Mouse (Mus musculus): ENCODE measurements around the gene Zfp592.

The Zfp592 gene

GRCm38 (mm10) chr7:80993834-80994662 is 567 bp downstream of the Zfp592 start:
- DNase-seq (ENCODE audit: low spot score) = peak; percentile 78

GRCm38 (mm10) chr7:80994663-80995005 is 1.2 kb downstream of the Zfp592 start:
- no peak for DNase-seq (ENCODE audit: low spot score)

GRCm38 (mm10) chr7:80995266-80996146 is 2.0 kb downstream of the Zfp592 start:
- DNase-seq (ENCODE audit: low spot score) = no peak

- no peak for DNase-seq (ENCODE audit: low spot score)
Measured at GRCm38 (mm10) chr7:80997776-80998175, 4.3 kb downstream of the Zfp592 start.

GRCm38 (mm10) chr7:80999536-80999935 is 6.1 kb downstream of the Zfp592 start:
- DNase-seq (ENCODE audit: low spot score) = no peak

- DNase-seq (ENCODE audit: low spot score) = no peak
Measured at GRCm38 (mm10) chr7:81001844-81002243, 8.4 kb downstream of the Zfp592 start.

GRCm38 (mm10) chr7:81004556-81005079 is 11.1 kb downstream of the Zfp592 start:
- DNase-seq (ENCODE audit: low spot score) = no peak

GRCm38 (mm10) chr7:81005969-81006368 is 12.5 kb downstream of the Zfp592 start:
- DNase-seq (ENCODE audit: low spot score) = no peak

GRCm38 (mm10) chr7:81008285-81008684 is 14.8 kb downstream of the Zfp592 start:
- no peak for DNase-seq (ENCODE audit: low spot score)

GRCm38 (mm10) chr7:81011576-81011975 is 18.1 kb downstream of the Zfp592 start:
- no peak for DNase-seq (ENCODE audit: low spot score)

GRCm38 (mm10) chr7:81020307-81020706 is 26.8 kb downstream of the Zfp592 start:
- no peak for DNase-seq (ENCODE audit: low spot score)

- DNase-seq (ENCODE audit: low spot score) = no peak
Measured at GRCm38 (mm10) chr7:81022731-81023130, 29.2 kb downstream of the Zfp592 start.

GRCm38 (mm10) chr7:81024118-81024517 is 30.6 kb downstream of the Zfp592 start:
- DNase-seq (ENCODE audit: low spot score) = no peak

- no peak for DNase-seq (ENCODE audit: low spot score)
Measured at GRCm38 (mm10) chr7:81024651-81025050, 31.2 kb downstream of the Zfp592 start.

- no peak for DNase-seq (ENCODE audit: low spot score)
Measured at GRCm38 (mm10) chr7:81025751-81026150, 32.3 kb downstream of the Zfp592 start.

GRCm38 (mm10) chr7:81039711-81040110 is 46.2 kb downstream of the Zfp592 start:
- DNase-seq (ENCODE audit: low spot score) = no peak

- DNase-seq (ENCODE audit: low spot score) = no peak
Measured at GRCm38 (mm10) chr7:81043023-81043620, 49.6 kb downstream of the Zfp592 start.

- no peak for DNase-seq (ENCODE audit: low spot score)
Measured at GRCm38 (mm10) chr7:81047847-81048246, 54.4 kb downstream of the Zfp592 start.

- DNase-seq (ENCODE audit: low spot score) = no peak
Measured at GRCm38 (mm10) chr7:81048513-81048912, 55.0 kb downstream of the Zfp592 start.

- DNase-seq (ENCODE audit: low spot score) = no peak
Measured at GRCm38 (mm10) chr7:81049966-81050365, 56.5 kb downstream of the Zfp592 start.

GRCm38 (mm10) chr7:81055709-81056370 is 62.4 kb downstream of the Zfp592 start:
- DNase-seq (ENCODE audit: low spot score) = no peak

- no peak for DNase-seq (ENCODE audit: low spot score)
Measured at GRCm38 (mm10) chr7:81057471-81057870, 64.0 kb downstream of the Zfp592 start, which contains the start of gene Alpk3. TSS of gene Alpk3 (plus strand) at chr7:81057600.
